Mouse (Mus musculus) forelimb bud, embryonic 11.5 days (tissue): ENCODE measurements around the gene Olfr1274-ps.
"Not testable (repeated sequence)": the region's sequence is repeated elsewhere in the genome, so short reads cannot be mapped to it uniquely, and the experiment has no call there.

ENCODE experiments used
- DNase-seq: peaks from one replicate; pipeline ENCODE4 v3.0.0-alpha.2; 2012; ENCODE audit warnings: low read depth, low spot score

Gene Olfr1274-ps

GRCm38 (mm10) chr2:90398633-90399107, at the start of gene Olfr1274-ps:
TSS of gene Olfr1274-ps (plus strand) at chr2:90398683.
- DNase-seq: not testable (repeated sequence)

GRCm38 (mm10) chr2:90351047-90351446, 47.4 kb upstream of the Olfr1274-ps start:
- not testable (repeated sequence) for DNase-seq

GRCm38 (mm10) chr2:90351540-90351939, 46.9 kb upstream of the Olfr1274-ps start:
- not testable (repeated sequence) for DNase-seq

GRCm38 (mm10) chr2:90359229-90359628, 39.3 kb upstream of the Olfr1274-ps start:
- not testable (repeated sequence) for DNase-seq

- DNase-seq: not testable (repeated sequence)
These were observed 38.3 kb upstream of the Olfr1274-ps start for GRCm38 (mm10) chr2:90360199-90360598.

GRCm38 (mm10) chr2:90414110-90414821, 15.8 kb downstream of the Olfr1274-ps start:
- DNase-seq: not testable (repeated sequence)

- DNase-seq: not testable (repeated sequence)
These were observed 23.8 kb downstream of the Olfr1274-ps start for GRCm38 (mm10) chr2:90422282-90422681.

GRCm38 (mm10) chr2:90424937-90425336, 26.5 kb downstream of the Olfr1274-ps start:
- not testable (repeated sequence) for DNase-seq

GRCm38 (mm10) chr2:90428988-90429717, 30.7 kb downstream of the Olfr1274-ps start:
- not testable (repeated sequence) for DNase-seq

GRCm38 (mm10) chr2:90429782-90430181, 31.3 kb downstream of the Olfr1274-ps start:
- DNase-seq: not testable (repeated sequence)

- DNase-seq: not testable (repeated sequence)
These were observed 39.0 kb downstream of the Olfr1274-ps start for GRCm38 (mm10) chr2:90437453-90437852.

- not testable (repeated sequence) for DNase-seq
These were observed 41.7 kb downstream of the Olfr1274-ps start for GRCm38 (mm10) chr2:90440169-90440568.

GRCm38 (mm10) chr2:90441811-90442210, 43.3 kb downstream of the Olfr1274-ps start:
- not testable (repeated sequence) for DNase-seq

GRCm38 (mm10) chr2:90443811-90444210, 45.3 kb downstream of the Olfr1274-ps start:
- no peak for DNase-seq

GRCm38 (mm10) chr2:90448967-90449740, 50.7 kb downstream of the Olfr1274-ps start:
- DNase-seq: no peak

GRCm38 (mm10) chr2:90452380-90452779, 53.9 kb downstream of the Olfr1274-ps start:
- DNase-seq: no peak
